Mouse (Mus musculus) forebrain, embryonic 12.5 days (tissue): Measurements from ENCODE around the gene Sval3. TPM values are rescaled to one million over a fixed set of nuclear protein-coding genes. Genes with fewer than 3 reads are reported as not detected.

Experiments used
- ATAC-seq: fragments of 200-750 bp; cut with Nextera tagmentation; 2 replicates; pipeline ENCODE4 v1.8.0; 2017; ENCODE audit warnings: moderate TSS enrichment; ENCODE audit not compliant: low FRiP score
- H3K27ac ChIP-seq: fragments of 300-500 bp; sonication (generic); 2 replicates; pipeline ENCODE4 v1.5.1; 2016; ENCODE audit warnings: mild to moderate bottlenecking
- H3K27me3 ChIP-seq: fragments of 300-500 bp; sonication (generic); 2 replicates; pipeline ENCODE4 v1.6.1; 2016; ENCODE audit warnings: mild to moderate bottlenecking
- H3K36me3 ChIP-seq: fragments of 300-500 bp; sonication (generic); replicated peaks from 2 replicates; pipeline ENCODE4 v1.6.1; 2016; ENCODE audit warnings: mild to moderate bottlenecking
- H3K4me1 ChIP-seq: fragments of 300-500 bp; sonication (generic); 2 replicates; pipeline ENCODE4 v1.6.1; 2016
- H3K4me2 ChIP-seq: fragments of 300-500 bp; sonication (generic); 2 replicates; pipeline ENCODE4 v1.6.1; 2016; ENCODE audit warnings: mild to moderate bottlenecking, moderate library complexity
- H3K4me3 ChIP-seq: fragments of 300-500 bp; sonication (generic); replicated peaks from 2 replicates; pipeline ENCODE4 v1.5.1; 2016; ENCODE audit warnings: mild to moderate bottlenecking
- H3K9ac ChIP-seq: fragments of 300-500 bp; sonication (generic); 2 replicates; pipeline ENCODE4 v1.6.1; 2016; ENCODE audit warnings: mild to moderate bottlenecking
- H3K9me3 ChIP-seq: fragments of 300-500 bp; sonication (generic); 2 replicates; pipeline ENCODE4 v1.6.1; 2016
- WGBS: fragments of 180-500 bp; shearing (Covaris S2); methylation state at CpG from one replicate; pipeline ENCODE4 v1.1.7; 2016; 5-methylcytosine and 5-hydroxymethylcytosine counted together
- polyA plus RNA-seq: library from polyadenylated mRNA; unstranded; fragments of >200 nt; fragmentation: Nextera tagmentation; extraction: Ambion mirVana; gene quantifications from 2 replicates; pipeline ENCODE4 v1.2.1, GENCODE M21; 2016

Gene Sval3
- not detected in 2 replicates for polyA plus RNA-seq

- no peak for ATAC-seq
- Histone ChIP-seq H3K4me2 (no peak within 1 kb of the TSS), H3K9me3 (no peaks in the 10 kb centered on the region), H3K4me1 (no peaks in the 10 kb centered on the region), H3K36me3 (no peaks in the 10 kb centered on the region), H3K27me3 (no peaks in the 10 kb centered on the region), H3K9ac (no peak within 1 kb of the TSS), H3K27ac (no peak within 1 kb of the TSS), H3K4me3 (no peak within 1 kb of the TSS)
- WGBS = 76% methylated on average over 1 of the region's 1 CpGs
Observed at GRCm38 (mm10) chr6:41967840-41968239, at the start of gene Sval3. Gene Sval3, plus strand, starts transcription at chr6:41968140.

DNA sequence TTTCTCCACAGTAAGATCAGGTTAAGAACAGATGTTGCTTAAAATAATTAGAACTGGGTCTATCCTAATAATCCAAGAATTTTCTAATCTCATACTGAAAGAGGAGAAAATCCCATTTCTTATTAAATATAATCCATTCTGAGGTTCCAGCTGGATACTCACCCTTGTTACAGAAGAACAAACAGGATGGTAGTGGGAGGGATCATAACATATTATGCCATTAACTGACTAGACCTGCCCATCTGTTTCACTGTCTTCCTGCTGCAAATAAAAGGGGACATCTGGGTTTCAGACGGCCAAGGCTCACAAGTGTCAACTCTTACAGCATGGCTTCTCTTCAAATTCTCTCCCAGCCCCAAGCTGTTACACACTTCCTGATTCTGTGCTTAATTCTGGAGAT lies 16.6 kb upstream of the Sval3 start, which contains the start of gene Sval1:
Gene Sval1, plus strand, starts transcription at position 301 of the 400 bp plus-strand sequence.
- no peak within 1 kb of the TSS for H3K27ac ChIP-seq
- H3K4me1 ChIP-seq = no peaks in the 10 kb centered on the region
- 78% methylated on average over 1 of the region's 1 CpGs for WGBS
- ATAC-seq = no peak
- no peaks in the 10 kb centered on the region for H3K9me3 ChIP-seq
- H3K4me3 ChIP-seq = no peak within 1 kb of the TSS
- no peak within 1 kb of the TSS for H3K4me2 ChIP-seq
- no peaks in the 10 kb centered on the region for H3K27me3 ChIP-seq
- no peak within 1 kb of the TSS for H3K9ac ChIP-seq
- H3K36me3 ChIP-seq = no peaks in the 10 kb centered on the region

Other genes starting within 250 kb of the Sval3 start
- gene Olfr459, start 193.0 kb upstream of the Sval3 start, polyA plus RNA-seq = not detected in 2 replicates
- gene Pip, start 120.6 kb upstream of the Sval3 start, polyA plus RNA-seq = not detected in 2 replicates
- not detected in 2 replicates for gene Sval2, start 115.2 kb upstream of the Sval3 start, polyA plus RNA-seq
- gene Sval1, start 16.5 kb upstream of the Sval3 start, polyA plus RNA-seq = not detected in 2 replicates
- gene Sva, start 70.3 kb downstream of the Sval3 start, polyA plus RNA-seq = not detected in 2 replicates
- gene Tas2r139, start 172.8 kb downstream of the Sval3 start, polyA plus RNA-seq = not detected in 2 replicates
- gene Tas2r144, start 247.2 kb downstream of the Sval3 start, polyA plus RNA-seq = not detected in 2 replicates